Mouse (Mus musculus) hindbrain, embryonic 10.5 days (tissue): Measurements from ENCODE around the gene Znrf4. TPM values are rescaled to one million over a fixed set of nuclear protein-coding genes. Genes with fewer than 3 reads are reported as not detected.

ENCODE experiments used
- DNase-seq: peaks from one replicate; pipeline ENCODE4 v3.0.0-alpha.2; 2017; ENCODE audit warnings: low spot score
- H3K27ac ChIP-seq: fragments of 300-500 bp; sonication (generic); 2 replicates; pipeline ENCODE4 v1.5.1; 2016; ENCODE audit warnings: mild to moderate bottlenecking, moderate library complexity
- H3K27me3 ChIP-seq: fragments of 300-500 bp; sonication (generic); 2 replicates; pipeline ENCODE4 v1.6.1; 2016; ENCODE audit warnings: mild to moderate bottlenecking; ENCODE audit not compliant: poor library complexity, insufficient read depth, severe bottlenecking
- H3K36me3 ChIP-seq: fragments of 300-500 bp; sonication (generic); 2 replicates; pipeline ENCODE4 v1.6.1; 2016; ENCODE audit warnings: mild to moderate bottlenecking, moderate library complexity
- H3K4me1 ChIP-seq: fragments of 300-500 bp; sonication (generic); replicated peaks from 2 replicates; pipeline ENCODE4 v1.6.1; 2016; ENCODE audit warnings: mild to moderate bottlenecking
- H3K4me3 ChIP-seq: fragments of 300-500 bp; sonication (generic); 2 replicates; pipeline ENCODE4 v1.5.1; 2016; ENCODE audit warnings: mild to moderate bottlenecking, moderate library complexity
- H3K9me3 ChIP-seq: fragments of 300-500 bp; sonication (generic); 2 replicates; pipeline ENCODE4 v1.6.1; 2016; ENCODE audit warnings: mild to moderate bottlenecking, moderate library complexity
- WGBS: fragments of 180-500 bp; shearing (Covaris S2); methylation state at CpG from one replicate; pipeline ENCODE4 v1.1.7; 2016; 5-methylcytosine and 5-hydroxymethylcytosine counted together
- polyA plus RNA-seq: library from polyadenylated mRNA; unstranded; fragments of >200 nt; fragmentation: Nextera tagmentation; extraction: Ambion mirVana; gene quantifications from 2 replicates; pipeline ENCODE4 v1.2.1, GENCODE M21; 2016

Gene Znrf4
- polyA plus RNA-seq, 1 experiment from 2014 or later, result not detected

- Histone ChIP-seq H3K27me3 (peaks cover 43% of the 10 kb centered on the region), H3K4me1 (peaks cover 83% of the 10 kb centered on the region), H3K4me3 (peak overlapping the region; percentile 43; the same call in 1 of the 2 replicates), H3K27ac (peak overlapping the region; percentile 74; the same call in 1 of the 2 replicates), H3K9me3 (peaks cover 5% of the 10 kb centered on the region; the same call in 1 of the 2 replicates), H3K36me3 (peaks cover 28% of the 10 kb centered on the region)
- no peak for DNase-seq
- 38% methylated on average over 8 of the region's 8 CpGs for WGBS
Observed at GRCm38 (mm10) chr17:56469275-56469674, 43.0 kb downstream of the Znrf4 start.

- Histone ChIP-seq H3K9me3 (peaks cover 5% of the 10 kb centered on the region; the same call in 1 of the 2 replicates), H3K4me1 (peaks cover 83% of the 10 kb centered on the region), H3K36me3 (peaks cover 28% of the 10 kb centered on the region), H3K4me3 (no peak overlapping the region), H3K27ac (peak overlapping the region; percentile 84; the same call in 1 of the 2 replicates), H3K27me3 (peaks cover 39% of the 10 kb centered on the region)
- WGBS, result 65% methylated on average over 7 of the region's 7 CpGs
- DNase-seq, result no peak
Observed at GRCm38 (mm10) chr17:56468870-56469269, 43.4 kb downstream of the Znrf4 start.

GRCm38 (mm10) chr17:56468380-56468779 lies 43.9 kb downstream of the Znrf4 start:
- peaks cover 28% of the 10 kb centered on the region for H3K36me3 ChIP-seq
- WGBS, result 92% methylated on average over 9 of the region's 9 CpGs
- peak overlapping the region; percentile 84; the same call in 1 of the 2 replicates for H3K27ac ChIP-seq
- no peak for DNase-seq
- H3K27me3 ChIP-seq, result peaks cover 34% of the 10 kb centered on the region
- H3K4me3 ChIP-seq, result no peak overlapping the region
- peaks cover 5% of the 10 kb centered on the region; the same call in 1 of the 2 replicates for H3K9me3 ChIP-seq
- peaks cover 83% of the 10 kb centered on the region for H3K4me1 ChIP-seq

GRCm38 (mm10) chr17:56467456-56467884 lies 44.8 kb downstream of the Znrf4 start:
- H3K4me1 ChIP-seq, result peaks cover 83% of the 10 kb centered on the region
- 71% methylated on average over 7 of the region's 7 CpGs for WGBS

GRCm38 (mm10) chr17:56466747-56467146 lies 45.5 kb downstream of the Znrf4 start:
- Histone ChIP-seq H3K36me3 (peaks cover 28% of the 10 kb centered on the region), H3K4me3 (no peak overlapping the region; the same call in 1 of the 2 replicates), H3K4me1 (peaks cover 82% of the 10 kb centered on the region), H3K9me3 (peaks cover 5% of the 10 kb centered on the region; the same call in 1 of the 2 replicates), H3K27ac (peak overlapping the region; percentile 84), H3K27me3 (peaks cover 18% of the 10 kb centered on the region)
- WGBS, result 75% methylated on average over 6 of the region's 6 CpGs
- DNase-seq, result no peak

More at GRCm38 (mm10) chr17:56467456-56467884, 44.8 kb downstream of the Znrf4 start:
- Histone ChIP-seq H3K36me3 (peaks cover 28% of the 10 kb centered on the region), H3K27ac (peak overlapping the region; percentile 84), H3K27me3 (peaks cover 25% of the 10 kb centered on the region), H3K4me3 (peak overlapping the region; percentile 27; the same call in 1 of the 2 replicates), H3K9me3 (peaks cover 5% of the 10 kb centered on the region; the same call in 1 of the 2 replicates)
- DNase-seq, result no peak

- peaks cover 28% of the 10 kb centered on the region for H3K36me3 ChIP-seq
- no peak overlapping the region for H3K4me3 ChIP-seq
- H3K27ac ChIP-seq, result no peak overlapping the region
- H3K27me3 ChIP-seq, result no peaks in the 10 kb centered on the region
- WGBS, result 92% methylated on average over 7 of the region's 7 CpGs
- DNase-seq, result no peak
- H3K4me1 ChIP-seq, result peaks cover 82% of the 10 kb centered on the region
- peaks cover 5% of the 10 kb centered on the region; the same call in 1 of the 2 replicates for H3K9me3 ChIP-seq
Observed at GRCm38 (mm10) chr17:56464817-56465216, 47.4 kb downstream of the Znrf4 start.

- no peak overlapping the region for H3K27ac ChIP-seq
- peaks cover 5% of the 10 kb centered on the region; the same call in 1 of the 2 replicates for H3K9me3 ChIP-seq
- no peak overlapping the region for H3K4me3 ChIP-seq
- 95% methylated on average over 2 of the region's 2 CpGs for WGBS
- DNase-seq, result no peak
- peaks cover 24% of the 10 kb centered on the region for H3K36me3 ChIP-seq
- H3K4me1 ChIP-seq, result peaks cover 82% of the 10 kb centered on the region
- H3K27me3 ChIP-seq, result no peaks in the 10 kb centered on the region
Observed at GRCm38 (mm10) chr17:56464345-56464744, 47.9 kb downstream of the Znrf4 start.

GRCm38 (mm10) chr17:56463500-56463899 lies 48.7 kb downstream of the Znrf4 start:
- peak overlapping the region; percentile 72 for H3K4me3 ChIP-seq
- H3K36me3 ChIP-seq, result peaks cover 21% of the 10 kb centered on the region
- H3K4me1 ChIP-seq, result peaks cover 82% of the 10 kb centered on the region
- peak overlapping the region; percentile 94; the same call in 1 of the 2 replicates for H3K27ac ChIP-seq
- H3K27me3 ChIP-seq, result no peaks in the 10 kb centered on the region
- DNase-seq, result no peak
- WGBS, result 30% methylated on average over 1 of the region's 1 CpGs
- peaks cover 1% of the 10 kb centered on the region; the same call in 1 of the 2 replicates for H3K9me3 ChIP-seq

GRCm38 (mm10) chr17:56462835-56463455 lies 49.3 kb downstream of the Znrf4 start:
- Histone ChIP-seq H3K27me3 (no peaks in the 10 kb centered on the region), H3K9me3 (no peaks in the 10 kb centered on the region), H3K4me3 (peak overlapping the region; percentile 72), H3K27ac (peak overlapping the region; percentile 94), H3K36me3 (peaks cover 21% of the 10 kb centered on the region), H3K4me1 (peaks cover 82% of the 10 kb centered on the region)
- 3% methylated on average over 17 of the region's 17 CpGs for WGBS
- no peak for DNase-seq

- H3K9me3 ChIP-seq, result no peaks in the 10 kb centered on the region
- H3K4me3 ChIP-seq, result peak overlapping the region; percentile 72
- peaks cover 29% of the 10 kb centered on the region for H3K36me3 ChIP-seq
- peak overlapping the region; percentile 94 for H3K27ac ChIP-seq
- peaks cover 75% of the 10 kb centered on the region for H3K4me1 ChIP-seq
- WGBS, result under 1% methylated on average over 77 of the region's 77 CpGs
- peak; percentile 100 for DNase-seq
- no peaks in the 10 kb centered on the region for H3K27me3 ChIP-seq
Observed at GRCm38 (mm10) chr17:56461771-56462743, 50.2 kb downstream of the Znrf4 start.
